Mouse (Mus musculus) layer of hippocampus, adult 9-11 months (tissue): ENCODE results near the gene Arhgap15.

ENCODE experiments used
- DNase-seq: peaks from one replicate; pipeline ENCODE4 v3.0.0; 2022

Arhgap15 gene

DNA sequence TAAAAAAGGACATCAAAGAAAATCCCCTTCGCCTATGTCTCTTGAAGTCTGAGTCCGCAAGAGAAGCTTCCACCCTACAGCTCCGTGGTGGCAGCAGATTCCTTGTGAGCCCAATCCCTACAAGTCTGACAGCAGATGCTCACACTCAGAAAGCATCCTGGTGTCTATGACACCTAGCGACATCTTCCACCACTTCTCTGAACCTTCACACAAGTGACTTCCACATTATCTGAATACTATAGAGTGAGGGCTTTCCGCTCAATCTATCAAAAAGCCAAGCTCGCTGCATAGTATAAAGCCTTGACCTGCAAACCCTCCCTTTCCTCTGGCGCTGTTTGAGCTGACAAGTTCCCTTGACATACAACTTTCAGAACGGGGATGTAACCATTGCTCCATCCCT, 645.2 kb downstream of the Arhgap15 start:
- no peak for DNase-seq

DNA sequence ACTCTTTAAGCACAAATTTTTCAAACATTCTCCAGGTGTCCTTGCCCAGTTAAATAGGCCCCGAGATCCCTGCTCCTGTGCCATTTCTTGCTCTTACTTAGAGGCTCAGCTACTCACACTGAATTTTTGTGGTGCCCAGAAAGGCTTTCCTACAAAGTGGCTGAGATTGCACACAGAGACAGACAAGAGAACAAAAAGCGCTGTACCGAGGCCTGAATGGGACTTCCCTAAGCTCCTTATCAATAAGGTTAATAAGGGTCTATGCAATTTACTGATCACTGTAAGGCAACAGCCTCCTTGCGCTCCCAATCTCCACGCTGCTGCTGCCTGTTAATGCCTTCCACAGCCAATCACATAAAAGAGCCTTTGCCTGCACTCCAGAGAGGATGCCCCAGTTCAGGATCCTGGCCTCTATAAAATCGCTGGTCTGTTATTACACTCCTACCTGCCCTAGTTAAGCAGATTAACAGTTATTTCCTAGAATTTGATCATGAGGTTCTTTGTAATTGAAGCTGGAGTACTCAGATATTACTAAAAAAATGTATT, 646.4 kb downstream of the Arhgap15 start:
- DNase-seq: no peak

DNA sequence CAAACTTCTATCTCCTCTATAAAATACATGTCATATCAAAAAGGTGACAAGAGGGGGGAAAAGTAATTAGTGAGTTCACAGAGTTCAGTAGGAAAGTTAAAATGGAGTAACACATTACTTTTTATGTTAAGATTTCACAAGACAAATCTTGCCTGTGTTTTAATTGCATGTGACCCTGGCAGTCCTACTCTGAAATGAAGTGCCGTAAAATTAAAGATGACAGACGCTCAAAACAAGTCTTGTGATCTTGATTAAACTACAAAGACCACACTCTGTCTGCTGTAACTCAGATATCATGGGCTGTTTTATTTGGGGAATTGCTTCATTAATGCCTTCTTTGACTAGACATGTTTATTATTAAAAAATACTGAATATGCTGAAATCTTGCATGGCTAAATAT, 647.0 kb downstream of the Arhgap15 start:
- DNase-seq: no peak

- no peak for DNase-seq
Observed at GRCm38 (mm10) chr2:44397209-44397608, 648.6 kb downstream of the Arhgap15 start.

DNA sequence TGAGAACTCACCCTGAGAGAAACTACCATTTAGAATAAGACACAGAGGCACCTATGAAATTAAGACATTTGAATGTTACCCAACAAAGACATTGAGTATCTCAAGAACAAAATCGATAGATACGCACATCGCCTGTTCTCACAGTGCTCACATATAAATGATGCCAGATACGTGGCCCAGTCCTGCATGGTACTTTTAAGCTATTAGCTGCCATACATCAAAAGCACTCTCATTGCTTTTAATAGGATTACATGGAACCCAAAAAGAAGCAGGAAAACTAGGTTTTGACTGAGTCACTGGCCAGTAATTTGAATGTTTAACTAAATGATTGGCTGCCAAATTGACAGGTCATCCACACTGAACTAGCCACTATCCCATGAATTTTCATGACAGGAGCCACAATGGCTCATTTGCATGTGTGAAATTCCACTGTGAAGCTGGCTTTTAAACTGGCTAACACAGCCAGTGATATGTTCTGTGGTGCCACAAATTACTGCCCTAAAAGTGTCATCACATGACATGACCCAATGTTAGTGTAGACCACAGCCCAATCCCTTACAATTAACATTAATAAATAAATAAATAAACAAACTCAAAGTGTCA, 649.2 kb downstream of the Arhgap15 start:
- DNase-seq: no peak

- no peak for DNase-seq
Observed at GRCm38 (mm10) chr2:44399191-44399926, 650.7 kb downstream of the Arhgap15 start.

- DNase-seq: no peak
Observed at GRCm38 (mm10) chr2:44401704-44402422, 653.2 kb downstream of the Arhgap15 start.

DNA sequence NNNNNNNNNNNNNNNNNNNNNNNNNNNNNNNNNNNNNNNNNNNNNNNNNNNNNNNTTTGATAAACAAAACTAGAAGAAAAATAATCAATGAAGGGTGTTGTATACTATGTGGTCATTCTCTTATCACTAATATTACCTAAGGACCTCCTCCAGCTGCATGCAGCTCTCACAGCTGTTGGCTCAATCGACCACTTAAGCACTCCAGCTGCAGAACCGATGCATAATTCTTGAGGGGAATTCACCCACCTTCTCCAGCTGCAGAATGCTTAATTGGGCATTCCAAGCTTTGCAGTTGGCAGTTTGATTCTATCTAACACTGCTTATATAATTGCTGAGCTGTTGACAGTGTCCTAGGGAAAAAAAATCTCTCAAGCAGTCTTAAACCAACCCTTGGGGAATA, 663.0 kb downstream of the Arhgap15 start:
- no peak for DNase-seq

- DNase-seq: no peak
Observed at GRCm38 (mm10) chr2:44416331-44416730, 667.7 kb downstream of the Arhgap15 start.

DNA sequence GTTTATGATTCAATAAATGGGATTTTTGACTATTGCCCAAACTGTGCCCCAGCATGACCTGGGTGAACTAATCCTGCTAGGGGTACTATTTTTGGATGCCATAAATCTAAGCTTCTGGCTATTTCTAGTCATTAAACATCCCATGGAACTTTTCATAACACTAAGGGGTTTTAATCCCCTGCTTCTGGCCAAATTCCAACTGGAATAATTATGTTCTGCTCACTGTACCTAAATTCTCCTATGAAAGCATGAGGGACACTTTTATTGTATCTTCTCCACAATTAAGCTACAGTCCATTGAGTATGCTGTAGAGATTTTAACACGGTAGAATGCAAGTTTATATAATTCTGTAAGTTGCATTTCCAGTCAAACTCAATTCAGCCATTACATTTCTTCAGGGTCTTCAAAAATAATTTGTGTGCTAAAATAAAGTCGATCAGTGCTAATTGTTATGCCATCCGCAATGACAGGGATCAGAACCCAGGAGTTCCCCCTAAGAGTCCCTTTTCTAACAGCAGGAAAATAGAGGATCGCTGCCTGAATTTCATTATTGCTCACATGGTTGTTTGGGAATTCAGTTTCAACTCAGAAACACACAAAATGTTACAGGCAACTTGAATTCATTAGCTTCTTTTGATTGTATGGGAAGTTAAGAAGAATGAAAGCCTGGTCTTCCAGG, 671.1 kb downstream of the Arhgap15 start:
- DNase-seq: no peak

DNA sequence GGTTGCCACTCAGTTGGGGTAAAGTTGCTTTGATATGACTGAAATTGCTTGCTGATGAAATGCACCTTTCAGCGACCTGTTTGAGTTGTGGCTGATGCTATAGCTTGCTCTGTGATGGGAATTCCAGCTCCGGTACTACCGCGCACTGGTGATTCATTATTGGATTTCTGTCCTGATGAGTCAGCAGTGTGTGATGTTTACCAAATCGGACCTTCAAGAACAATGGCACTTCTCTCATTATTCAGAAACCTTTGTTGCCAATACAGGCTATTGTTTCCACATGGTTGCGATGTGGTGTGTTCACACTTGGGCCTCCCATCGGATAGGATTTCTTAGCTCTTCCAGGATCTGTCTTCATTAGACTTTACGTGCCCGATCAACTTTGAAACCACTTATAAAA, 681.9 kb downstream of the Arhgap15 start:
- DNase-seq: peak; percentile 66

GRCm38 (mm10) chr2:44436652-44437051, 688.0 kb downstream of the Arhgap15 start:
- no peak for DNase-seq

DNA sequence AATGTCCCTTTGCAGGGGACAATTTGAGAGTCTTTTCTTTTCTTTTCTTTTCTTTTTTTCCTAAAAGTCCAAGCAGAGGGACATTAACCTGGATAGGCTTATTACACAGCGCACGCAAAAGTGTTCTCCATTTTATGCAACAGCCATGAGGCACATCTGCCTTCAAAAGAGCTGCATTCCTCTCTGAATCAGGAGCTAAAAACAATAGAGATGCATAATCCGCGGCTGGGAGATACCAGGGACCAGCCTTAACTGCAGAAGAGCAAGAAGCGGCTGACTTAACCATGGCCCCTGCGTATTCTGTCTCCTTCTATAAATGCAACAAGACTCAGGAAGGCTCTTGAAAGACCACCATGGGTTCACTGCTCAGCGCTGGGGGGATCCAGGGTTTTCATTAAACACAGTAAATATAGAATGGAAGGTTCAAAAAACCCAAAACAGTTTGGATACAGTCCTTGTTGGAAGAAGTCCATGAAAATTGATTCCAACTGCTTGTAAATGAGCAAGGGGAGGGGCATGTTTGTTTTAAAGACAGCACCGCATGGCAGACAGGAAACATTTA, 689.0 kb downstream of the Arhgap15 start:
- DNase-seq: no peak

- no peak for DNase-seq
Observed at GRCm38 (mm10) chr2:44438070-44438469, 689.4 kb downstream of the Arhgap15 start.

- no peak for DNase-seq
Observed at GRCm38 (mm10) chr2:44444938-44445337, 696.3 kb downstream of the Arhgap15 start.
